Mouse (Mus musculus) right cerebral cortex, adult 18-20 months (tissue): ENCODE measurements around the gene Slc35a2.
A peak's percentile ranks its signal among the peaks of the same experiment; 100 is the strongest.

Experiments used
- DNase-seq: peaks from one replicate; pipeline ENCODE4 v3.0.0; 2022; ENCODE audit warnings: mixed read lengths

Gene Slc35a2

GRCm38 (mm10) chrX:7883841-7884567 lies at the start of gene Slc35a2:
Gene Slc35a2, plus strand, starts transcription at chrX:7884028.
- peak; percentile 81 for DNase-seq

DNA sequence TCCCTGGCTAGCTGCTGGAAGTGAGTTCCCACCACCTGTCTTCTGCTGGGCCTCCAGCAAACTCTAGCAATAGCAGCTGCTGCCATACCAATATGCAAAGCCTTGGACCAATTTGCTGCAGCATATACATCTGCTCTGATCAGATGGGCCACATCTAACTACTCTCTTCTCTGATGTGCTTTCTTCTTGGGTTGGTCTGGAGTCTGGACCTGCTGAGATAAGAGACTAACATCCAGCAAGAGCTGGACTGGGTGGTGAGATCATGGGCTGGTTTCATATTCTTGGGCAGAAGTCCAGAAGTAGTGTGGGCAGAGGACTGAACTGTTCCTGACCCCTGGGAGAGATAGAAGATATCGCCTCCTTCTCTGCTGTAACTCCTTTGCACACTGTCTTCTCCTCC lies 46.7 kb upstream of the Slc35a2 start:
- no peak for DNase-seq

DNA sequence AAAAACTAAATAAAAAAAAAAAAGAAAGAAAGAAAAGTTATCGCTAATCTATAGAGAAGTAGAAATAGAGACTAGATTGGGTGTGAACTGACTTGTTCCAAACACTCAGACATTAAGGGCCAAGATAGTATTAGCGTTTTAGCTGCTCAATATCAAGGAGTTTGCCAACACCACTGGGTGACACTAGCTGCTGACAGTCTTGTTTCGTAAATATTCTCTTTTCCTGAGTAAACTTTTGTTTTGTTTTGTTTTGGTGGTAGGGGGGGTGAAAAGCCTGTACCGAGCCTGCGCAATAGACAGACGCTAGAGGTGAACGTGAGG lies 43.0 kb upstream of the Slc35a2 start:
- DNase-seq = no peak

DNA sequence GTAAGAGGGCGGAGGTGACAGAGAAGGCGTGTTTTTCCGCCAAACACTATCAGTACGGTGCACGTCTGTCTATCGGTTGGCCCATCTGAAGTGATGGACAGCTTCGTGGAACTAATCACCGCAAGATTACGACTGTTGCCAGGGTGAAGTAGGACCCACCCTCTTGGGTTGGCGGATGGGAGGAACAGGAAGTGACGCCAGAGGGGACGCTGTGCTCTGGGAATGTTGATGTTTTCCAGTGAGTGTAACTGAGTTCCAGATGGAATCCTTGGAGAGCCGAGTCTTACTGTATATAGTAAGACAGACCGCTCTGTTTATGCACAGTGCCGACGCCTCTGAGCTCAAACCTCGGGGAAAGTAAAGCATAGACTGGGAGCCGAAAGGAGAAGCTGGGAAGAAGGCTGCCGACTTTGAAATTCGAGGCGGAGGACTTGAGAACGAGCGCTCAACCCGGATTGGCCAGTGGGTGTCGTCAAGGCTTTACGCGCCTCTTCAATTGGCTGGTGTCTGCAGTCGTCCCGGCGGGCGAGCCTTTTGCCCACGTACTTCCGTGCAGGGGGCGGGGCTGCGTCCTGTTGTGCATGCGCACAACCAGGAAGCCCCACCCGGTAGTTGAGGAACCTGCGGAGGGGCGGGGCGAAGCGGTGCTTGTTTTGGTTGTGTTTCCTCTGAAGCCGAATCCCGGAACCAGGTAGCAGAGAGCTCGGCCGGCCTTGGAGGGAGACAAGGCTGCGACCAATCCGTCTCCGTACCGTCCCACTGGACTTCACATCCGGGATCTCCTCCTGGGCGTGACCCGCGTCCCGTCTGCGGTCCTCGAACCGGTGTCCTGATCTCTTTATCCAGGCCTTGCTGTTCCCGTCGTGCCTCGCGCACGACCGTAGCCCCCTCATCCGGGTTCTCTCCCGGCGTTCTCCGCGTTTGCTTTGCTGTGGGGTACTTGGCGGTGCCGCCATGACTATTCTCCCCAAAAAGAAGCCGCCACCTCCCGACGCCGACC lies 42.4 kb upstream of the Slc35a2 start, which contains the start of gene Otud5:
Gene Otud5 (plus strand): TSS at position 202 of the 1,000 bp plus-strand sequence.
- peak; percentile 96 for DNase-seq

DNA sequence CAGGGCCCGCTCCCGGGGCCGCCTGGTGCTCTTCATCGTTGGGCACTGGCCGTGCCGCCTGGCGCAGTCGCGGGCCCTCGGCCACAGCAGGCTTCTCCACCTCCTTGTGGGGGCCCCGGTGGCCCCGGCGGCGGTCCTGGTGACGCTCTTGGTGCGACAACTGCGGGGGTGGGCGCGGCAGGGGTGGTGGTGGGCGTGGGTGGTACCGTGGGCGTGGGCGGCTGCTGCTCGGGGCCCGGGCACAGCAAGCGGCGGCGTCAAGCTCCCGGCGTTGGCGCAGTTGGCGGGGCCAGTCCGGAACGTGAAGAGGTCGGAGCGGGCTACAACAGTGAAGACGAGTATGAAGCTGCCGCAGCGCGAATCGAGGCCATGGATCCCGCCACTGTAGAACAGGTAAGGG lies 41.5 kb upstream of the Slc35a2 start:
- DNase-seq = peak; percentile 6

GRCm38 (mm10) chrX:7847845-7848244 lies 36.0 kb upstream of the Slc35a2 start:
- peak; percentile 8 for DNase-seq

GRCm38 (mm10) chrX:7854578-7854977 lies 29.2 kb upstream of the Slc35a2 start:
- DNase-seq = peak; percentile 15

DNA sequence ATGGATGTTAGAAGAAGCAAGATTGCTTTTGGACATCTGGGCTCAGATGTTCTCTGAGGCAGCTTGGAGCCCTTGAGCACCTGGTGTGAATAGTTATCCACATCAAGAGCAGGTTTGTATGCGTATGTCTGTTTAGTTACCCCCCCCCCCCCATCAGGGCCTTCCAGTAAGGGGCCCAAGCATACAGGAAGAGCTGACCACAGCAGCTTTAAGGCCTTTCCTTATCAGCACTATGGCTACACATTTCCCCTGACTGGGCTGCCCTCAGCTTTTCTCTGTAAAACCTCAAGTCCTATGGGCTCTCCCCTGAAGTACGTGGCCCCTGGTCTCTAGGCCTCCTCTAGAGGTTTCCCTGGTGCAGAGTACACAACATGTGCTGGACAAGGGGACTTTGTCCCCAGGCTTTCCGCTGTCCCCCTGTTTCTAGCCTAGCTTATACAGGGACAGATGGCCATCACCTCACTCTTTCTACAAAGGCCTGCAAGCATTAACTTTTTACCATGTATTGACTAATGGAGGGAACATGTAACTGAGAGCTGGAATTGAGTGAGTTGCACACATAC lies 24.6 kb upstream of the Slc35a2 start:
- DNase-seq = no peak

GRCm38 (mm10) chrX:7863181-7863580 lies 20.6 kb upstream of the Slc35a2 start:
- no peak for DNase-seq

GRCm38 (mm10) chrX:7864551-7864950 lies 19.3 kb upstream of the Slc35a2 start:
- DNase-seq = no peak

GRCm38 (mm10) chrX:7865343-7865742 lies 18.5 kb upstream of the Slc35a2 start:
- DNase-seq = no peak

GRCm38 (mm10) chrX:7865786-7866185 lies 18.0 kb upstream of the Slc35a2 start:
- DNase-seq = no peak

DNA sequence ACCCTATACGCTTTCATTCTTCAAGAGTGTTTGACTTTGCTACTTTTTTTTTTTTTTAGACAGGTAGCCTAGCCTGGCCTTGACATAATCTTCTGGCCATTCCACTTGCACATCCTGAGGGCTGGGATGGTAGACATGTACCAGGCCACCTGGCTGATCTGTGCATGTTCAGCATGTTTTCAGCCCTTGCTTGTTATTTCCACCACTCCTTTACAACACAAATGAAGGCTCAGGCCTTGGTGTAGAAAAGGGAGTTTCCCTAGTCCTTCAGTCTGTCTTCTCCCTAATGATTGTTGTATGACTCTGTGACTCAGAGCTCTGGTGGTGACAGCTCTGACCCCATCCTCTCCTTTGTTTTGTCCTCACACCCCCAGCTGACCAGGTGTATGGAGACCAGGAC lies 16.7 kb upstream of the Slc35a2 start:
- DNase-seq = no peak

- no peak for DNase-seq
These were observed 15.3 kb upstream of the Slc35a2 start for GRCm38 (mm10) chrX:7868506-7868905.

- no peak for DNase-seq
These were observed 14.0 kb upstream of the Slc35a2 start for GRCm38 (mm10) chrX:7869826-7870225.

GRCm38 (mm10) chrX:7878007-7878419 lies 5.8 kb upstream of the Slc35a2 start, which contains the start of gene Pim2:
Gene Pim2, plus strand, starts transcription at chrX:7878262.
- peak; percentile 87 for DNase-seq

- no peak for DNase-seq
These were observed 5.3 kb upstream of the Slc35a2 start for GRCm38 (mm10) chrX:7878495-7878894.

GRCm38 (mm10) chrX:7879819-7880218 lies 4.0 kb upstream of the Slc35a2 start:
- DNase-seq = peak; percentile 70

GRCm38 (mm10) chrX:7898211-7898610 lies 14.4 kb downstream of the Slc35a2 start:
- no peak for DNase-seq

DNA sequence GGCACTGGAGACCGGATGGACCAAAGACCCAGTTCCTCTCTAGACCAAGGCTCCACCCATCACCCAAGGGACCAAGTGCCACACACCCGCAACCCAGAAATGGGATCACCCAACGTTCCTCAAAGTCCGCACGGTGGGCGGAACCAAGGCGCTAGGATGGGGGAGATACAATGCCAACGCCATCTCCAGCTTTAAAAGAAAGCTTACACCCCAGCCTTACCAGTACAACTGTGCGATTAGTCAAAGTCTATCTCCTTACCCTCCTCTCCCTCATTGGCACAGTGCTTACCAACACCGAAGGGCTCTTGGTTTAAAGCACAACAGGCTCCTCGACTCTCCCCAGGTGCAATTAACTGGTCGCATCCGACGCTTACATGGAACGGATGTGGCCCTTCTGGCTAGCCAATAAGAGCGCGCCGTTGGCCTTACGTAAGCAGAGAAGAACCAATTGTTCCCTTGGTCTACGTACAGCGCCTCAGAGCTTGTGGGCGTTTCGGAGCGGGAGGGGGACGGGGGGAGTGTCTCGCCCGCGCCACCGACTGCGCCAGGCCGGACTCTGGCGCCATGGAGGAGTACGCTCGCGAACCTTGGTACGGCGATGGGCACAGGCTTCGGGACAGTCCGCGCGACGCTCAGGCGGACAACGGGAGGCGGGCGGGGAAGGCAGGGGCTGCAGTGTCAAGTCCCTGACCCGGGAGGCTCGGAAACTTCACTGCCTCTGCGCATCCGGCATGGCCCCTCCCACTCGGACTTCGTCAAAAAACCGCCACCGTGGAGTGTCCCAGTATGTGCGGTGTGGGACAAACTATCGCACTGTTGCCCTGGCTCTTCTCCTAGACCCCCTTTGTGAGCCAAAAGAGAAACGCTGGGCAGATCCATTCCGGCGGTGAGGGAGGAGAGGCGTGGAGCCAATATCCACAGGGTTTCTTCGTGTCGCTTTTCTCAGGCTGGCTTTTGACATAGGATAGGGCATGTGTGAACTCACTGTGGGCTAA lies 15.3 kb downstream of the Slc35a2 start, which contains the start of the genes Pqbp1 and Timm17b:
Gene Pqbp1 (minus strand): TSS at position 390 of the 995 bp plus-strand sequence.
Gene Timm17b (plus strand): TSS at position 478 of the 995 bp plus-strand sequence.
- peak; percentile 91 for DNase-seq

GRCm38 (mm10) chrX:7904441-7904840 lies 20.6 kb downstream of the Slc35a2 start:
- DNase-seq = no peak

GRCm38 (mm10) chrX:7907735-7908134 lies 23.9 kb downstream of the Slc35a2 start, which contains the start of gene Gm10491:
Gene Gm10491, minus strand, starts transcription at chrX:7907835.
- DNase-seq = no peak
